Mouse (Mus musculus): ENCODE data around the gene Agtr1b.

Gene Agtr1b

GRCm38 (mm10) chr3:20366558-20367522 is at the start of gene Agtr1b:
Gene Agtr1b (minus strand): TSS chr3:20367177.
- no peak for DNase-seq (ENCODE audit: low spot score in 2 of 2)

GRCm38 (mm10) chr3:20353598-20353997 is 13.4 kb downstream of the Agtr1b start:
- DNase-seq (ENCODE audit: low spot score in 2 of 2): no peak

- no peak for DNase-seq (ENCODE audit: low spot score in 2 of 2)
Observed at GRCm38 (mm10) chr3:20348206-20348605, 18.8 kb downstream of the Agtr1b start.

GRCm38 (mm10) chr3:20340402-20340801 is 26.6 kb downstream of the Agtr1b start:
- no peak for DNase-seq (ENCODE audit: low spot score in 2 of 2)

- DNase-seq (ENCODE audit: low spot score in 2 of 2): no peak
Observed at GRCm38 (mm10) chr3:20334681-20335080, 32.3 kb downstream of the Agtr1b start.

- no peak for DNase-seq (ENCODE audit: low spot score in 2 of 2)
Observed at GRCm38 (mm10) chr3:20317233-20317632, 49.7 kb downstream of the Agtr1b start.

- no peak for DNase-seq (ENCODE audit: low spot score in 2 of 2)
Observed at GRCm38 (mm10) chr3:20309142-20309541, 57.8 kb downstream of the Agtr1b start.

GRCm38 (mm10) chr3:20307256-20307655 is 59.7 kb downstream of the Agtr1b start:
- no peak for DNase-seq (ENCODE audit: low spot score in 2 of 2)

- DNase-seq (ENCODE audit: low spot score in 2 of 2): no peak
Observed at GRCm38 (mm10) chr3:20304758-20305352, 62.1 kb downstream of the Agtr1b start.

GRCm38 (mm10) chr3:20295546-20295945 is 71.4 kb downstream of the Agtr1b start:
- no peak for DNase-seq (ENCODE audit: low spot score in 2 of 2)

GRCm38 (mm10) chr3:20294542-20295348 is 72.2 kb downstream of the Agtr1b start:
- no peak for DNase-seq (ENCODE audit: low spot score in 2 of 2)

GRCm38 (mm10) chr3:20291370-20291769 is 75.6 kb downstream of the Agtr1b start:
- DNase-seq (ENCODE audit: low spot score in 2 of 2): no peak

- DNase-seq (ENCODE audit: low spot score in 2 of 2): no peak
Observed at GRCm38 (mm10) chr3:20288761-20289160, 78.2 kb downstream of the Agtr1b start.

- DNase-seq (ENCODE audit: low spot score in 2 of 2): no peak
Observed at GRCm38 (mm10) chr3:20281796-20282195, 85.2 kb downstream of the Agtr1b start.

GRCm38 (mm10) chr3:20275633-20276032 is 91.3 kb downstream of the Agtr1b start, which contains the start of gene Cpb1:
Gene Cpb1 (minus strand): TSS chr3:20275733.
- no peak for DNase-seq (ENCODE audit: low spot score in 2 of 2)

Data from urinary bladder, postnatal 4 days (tissue).